Mouse (Mus musculus): Measurements from ENCODE around the gene Cdr2.

- TF ChIP-seq GATA1 (IDR thresholded peaks at IDR 0.05; ENCODE audit: low read length), result no peak
- TF ChIP-seq TAL1 (IDR thresholded peaks at IDR 0.05; ENCODE audit: low read length), result no peak
Observed at GRCm38 (mm10) chr7:121003793-121004418, 21.8 kb upstream of the Cdr2 start.

Data from erythroblast, embryonic 14.5 days (primary cell).